Comparison of ENCODE assay signal across 7 mouse cellular contexts in genomic region chr4:148805811-148806747, GRCm38 (mm10). TPM values are rescaled to one million over a fixed set of nuclear protein-coding genes. Genes with fewer than 3 reads are reported as not detected.
DNase-seq lines count a peak whose midpoint lies in the region; ATAC-seq lines count a peak whose summit lies in the region.

No protein-coding gene starts in this region.

- ATAC-seq in heart, embryonic 14.5 days (ENCODE audit: insufficient number of reproducible peaks, insufficient read depth, low FRiP score, low read depth): 0 out of 2 replicates have a peak, but pooled peaks have one; percentile 7
- ATAC-seq in limb, embryonic 11.5 days (ENCODE audit: insufficient number of reproducible peaks, low FRiP score, low TSS enrichment, low read depth): no peak

- peaks cover 8% of the 10 kb centered on the region for H3K27me3 ChIP-seq in heart, embryonic 14.5 days (ENCODE audit: control insufficient read depth, insufficient read depth, low read length)
- peaks cover 36% of the 10 kb centered on the region for H3K27me3 ChIP-seq in limb, embryonic 11.5 days (ENCODE audit: control insufficient read depth, insufficient read depth, low read length)

- no peaks in the 10 kb centered on the region for H3K9me3 ChIP-seq in heart, embryonic 14.5 days (ENCODE audit: control insufficient read depth, low read length)
- H3K9me3 ChIP-seq in limb, embryonic 11.5 days (ENCODE audit: control insufficient read depth, low read length): no peaks in the 10 kb centered on the region

- WGBS in heart, embryonic 14.5 days: 1% methylated on average over 57 of the region's 64 CpGs
- WGBS in limb, embryonic 11.5 days: under 1% methylated on average over 63 of the region's 64 CpGs

- peak overlapping the region; percentile 75 to 93 for H3K27ac ChIP-seq in heart, embryonic 14.5 days (replicated peaks in 1 of 2; ENCODE audit: control insufficient read depth in 1 of 2, insufficient read depth in 1 of 2, low read depth in 2 of 2, low read length in 2 of 2)
- no peak overlapping the region for H3K27ac ChIP-seq in limb, embryonic 11.5 days (replicated peaks; ENCODE audit: low read depth, low read length)

- H3K9ac ChIP-seq in heart, embryonic 14.5 days (ENCODE audit: low read length): peak overlapping the region; percentile 91
- peak overlapping the region; percentile 37; the same call in 1 of the 2 replicates for H3K9ac ChIP-seq in limb, embryonic 11.5 days (ENCODE audit: low read length)

- intact Hi-C loops in left cerebral cortex, postnatal 10 days (cut with DNase I): no loop called here

- no peaks in the 10 kb centered on the region for H3K36me3 ChIP-seq in heart, embryonic 14.5 days (ENCODE audit: control insufficient read depth, insufficient read depth, low read length)
- H3K36me3 ChIP-seq in limb, embryonic 11.5 days (ENCODE audit: control insufficient read depth, insufficient read depth, low read length): no peaks in the 10 kb centered on the region

- peak; percentile 64 for DNase-seq in Muller cell, postnatal 12 days (ENCODE audit: inconsistent ontology term)
- peak; percentile 47 for DNase-seq in embryo, embryonic 11 days
- DNase-seq in limb, embryonic 11.5 days (ENCODE audit: low spot score): peak; percentile 64
- peak; percentile 71 for DNase-seq in neural tube, embryonic 10.5 days (ENCODE audit: extremely low spot score, low spot score)
- no peak for DNase-seq in left cerebral cortex, postnatal 10 days (ENCODE audit: extremely low spot score in 1 of 2, low spot score in 2 of 2)
- DNase-seq in right cerebral cortex, postnatal 10 days (ENCODE audit: low spot score in 2 of 2): no peak

- peaks cover 11 to 50% of the 10 kb centered on the region in 2 experiments for H3K4me1 ChIP-seq in heart, embryonic 14.5 days (ENCODE audit: control insufficient read depth in 2 of 2, insufficient read depth in 2 of 2, low read length in 2 of 2)
- peaks cover 35% of the 10 kb centered on the region for H3K4me1 ChIP-seq in limb, embryonic 11.5 days (ENCODE audit: control insufficient read depth, insufficient read depth, low read length)

- H3K4me2 ChIP-seq in heart, embryonic 14.5 days (ENCODE audit: low read length): peak overlapping the region; percentile 83
- H3K4me2 ChIP-seq in limb, embryonic 11.5 days (ENCODE audit: low read depth, severe bottlenecking): peak overlapping the region; percentile 100

- H3K4me3 ChIP-seq in heart, embryonic 14.5 days (ENCODE audit: control insufficient read depth in 1 of 2, insufficient read depth in 1 of 2, low read depth in 1 of 2, low read length in 2 of 2): peak overlapping the region; percentile 82 to 98
- H3K4me3 ChIP-seq in limb, embryonic 11.5 days (ENCODE audit: low read depth, low read length): peak overlapping the region; percentile 61

RNA-seq across cellular contexts. Expression of gene Casz1, which starts 1.9 kb away (rescaled TPM):
- 24.6 and 26.6 TPM in 2 replicates for polyA plus RNA-seq in heart, embryonic 14.5 days (2014; fragmentation: Nextera tagmentation; extraction: Ambion mirVana)
- 1.5 and 1.6 TPM in 2 replicates for polyA plus RNA-seq in limb, embryonic 11.5 days (2014; fragmentation: Nextera tagmentation; extraction: Ambion mirVana)
- total RNA-seq in left cerebral cortex, postnatal 10 days (2021): 1 to 10 TPM; 1.1 to 1.6 TPM

Comparison
In these comparisons a context has a peak if more than half of its experiments do, and no peak if none do; other contexts are left out.
1. DNase-seq: peak in Muller cell, postnatal 12 days (single experiment), embryo, embryonic 11 days (single experiment), limb, embryonic 11.5 days (single experiment) and neural tube, embryonic 10.5 days (single experiment); none in left cerebral cortex, postnatal 10 days (0 of 2) and right cerebral cortex, postnatal 10 days (0 of 2).